Mouse (Mus musculus) heart, embryonic 16.5 days (tissue): Measurements from ENCODE around the gene Cwc25. TPM values are rescaled to one million over a fixed set of nuclear protein-coding genes. Genes with fewer than 3 reads are reported as not detected.
A peak's percentile ranks its signal among the peaks of the same experiment; 100 is the strongest.

Experiments used
- ATAC-seq: fragments of 200-750 bp; cut with Nextera tagmentation; replicated peaks from 2 replicates; pipeline ENCODE4 v1.8.0; 2017; ENCODE audit warnings: moderate number of reproducible peaks; ENCODE audit not compliant: insufficient read depth, low FRiP score; ENCODE audit errors: extremely low read depth
- H3K27ac ChIP-seq: fragments of 300-500 bp; sonication (generic); 2 replicates; pipeline ENCODE4 v1.5.1; 2014; ENCODE audit warnings: mild to moderate bottlenecking, low read length, control low read depth, moderate library complexity
- H3K27me3 ChIP-seq: fragments of 300-500 bp; sonication (generic); 2 replicates; pipeline ENCODE4 v1.6.1; 2014; ENCODE audit warnings: low read length, mixed read lengths; ENCODE audit not compliant: control insufficient read depth, insufficient read depth
- H3K36me3 ChIP-seq: fragments of 300-500 bp; sonication (generic); 2 replicates; pipeline ENCODE4 v1.6.1; 2014; ENCODE audit not compliant: control insufficient read depth, insufficient read depth
- H3K4me1 ChIP-seq: fragments of 300-500 bp; sonication (generic); 2 replicates; pipeline ENCODE4 v1.6.1; 2014; ENCODE audit warnings: low read length, mixed read lengths; ENCODE audit not compliant: control insufficient read depth, insufficient read depth
- H3K4me2 ChIP-seq: fragments of 300-500 bp; sonication (generic); 2 replicates; pipeline ENCODE4 v1.6.1; 2014; ENCODE audit warnings: low read depth, mild to moderate bottlenecking, control low read depth, low read length
- H3K4me3 ChIP-seq: fragments of 300-500 bp; sonication (generic); 2 replicates; pipeline ENCODE4 v1.5.1; 2014; ENCODE audit warnings: mild to moderate bottlenecking, control low read depth, low read length
- H3K9ac ChIP-seq: fragments of 300-500 bp; sonication (generic); 2 replicates; pipeline ENCODE4 v1.6.1; 2014; ENCODE audit warnings: low read length, control low read depth
- H3K9me3 ChIP-seq: fragments of 300-500 bp; sonication (generic); replicated peaks from 2 replicates; pipeline ENCODE4 v1.6.1; 2016; ENCODE audit warnings: low read length; ENCODE audit not compliant: control insufficient read depth
- WGBS: fragments of 180-500 bp; shearing (Covaris S2); extraction: QIAGEN DNeasy Blood & Tissue Kit; methylation state at CpG from one replicate; pipeline ENCODE4 v1.1.7; 2014; 5-methylcytosine and 5-hydroxymethylcytosine counted together
- polyA plus RNA-seq: library from polyadenylated mRNA; unstranded; fragments of >200 nt; fragmentation: Nextera tagmentation; extraction: Ambion mirVana; gene quantifications from 2 replicates; pipeline ENCODE4 v1.2.1, GENCODE M21; 2015

Cwc25 gene
- polyA plus RNA-seq, 1 experiment from 2014 or later, result 12.5 TPM

- Histone ChIP-seq H3K36me3 (peaks cover 15% of the 10 kb centered on the region), H3K27ac (peak within 1 kb of the TSS; percentile 97), H3K4me2 (peak within 1 kb of the TSS; percentile 85), H3K9me3 (0 out of 2 replicates have a peak, but pooled peaks cover under 1% of the 10 kb centered on the region), H3K4me3 (peak within 1 kb of the TSS; percentile 85), H3K4me1 (peaks cover 20% of the 10 kb centered on the region), H3K9ac (peak within 1 kb of the TSS; percentile 92), H3K27me3 (no peaks in the 10 kb centered on the region)
- peak; percentile 30 for ATAC-seq
- 1% methylated on average over 58 of the region's 63 CpGs for WGBS
Measured at GRCm38 (mm10) chr11:97744063-97744717, 22.2 kb downstream of the Cwc25 start, which contains the start of gene Pip4k2b. Gene Pip4k2b, minus strand, starts transcription at chr11:97744704.

GRCm38 (mm10) chr11:97743423-97743822, 22.9 kb downstream of the Cwc25 start:
- H3K4me2 ChIP-seq, result peak overlapping the region; percentile 85
- peaks cover 20% of the 10 kb centered on the region for H3K4me1 ChIP-seq
- peaks cover 15% of the 10 kb centered on the region for H3K36me3 ChIP-seq
- 0 out of 2 replicates have a peak, but pooled peaks cover 2% of the 10 kb centered on the region for H3K9me3 ChIP-seq
- ATAC-seq, result no peak
- peak overlapping the region; percentile 85 for H3K4me3 ChIP-seq
- H3K27me3 ChIP-seq, result no peaks in the 10 kb centered on the region
- 29% methylated on average over 9 of the region's 9 CpGs for WGBS
- H3K9ac ChIP-seq, result peak overlapping the region; percentile 89
- H3K27ac ChIP-seq, result no peak overlapping the region

- H3K36me3 ChIP-seq, result peaks cover 7% of the 10 kb centered on the region
- no peak for ATAC-seq
- WGBS, result 80% methylated on average over 9 of the region's 9 CpGs
- 0 out of 2 replicates have a peak, but pooled peaks cover 2% of the 10 kb centered on the region for H3K9me3 ChIP-seq
- no peak overlapping the region; the same call in 1 of the 2 replicates for H3K4me3 ChIP-seq
- no peak overlapping the region for H3K27ac ChIP-seq
- peak overlapping the region; percentile 85; the same call in 1 of the 2 replicates for H3K4me2 ChIP-seq
- H3K27me3 ChIP-seq, result no peaks in the 10 kb centered on the region
- no peak overlapping the region for H3K9ac ChIP-seq
- H3K4me1 ChIP-seq, result peaks cover 20% of the 10 kb centered on the region
Measured at GRCm38 (mm10) chr11:97742591-97742990, 23.8 kb downstream of the Cwc25 start.

- H3K27me3 ChIP-seq, result no peaks in the 10 kb centered on the region
- H3K9ac ChIP-seq, result no peak overlapping the region
- peaks cover 4% of the 10 kb centered on the region for H3K36me3 ChIP-seq
- 87% methylated on average over 5 of the region's 5 CpGs for WGBS
- no peak for ATAC-seq
- H3K4me3 ChIP-seq, result no peak overlapping the region
- H3K9me3 ChIP-seq, result 0 out of 2 replicates have a peak, but pooled peaks cover 2% of the 10 kb centered on the region
- H3K4me2 ChIP-seq, result no peak overlapping the region
- no peak overlapping the region for H3K27ac ChIP-seq
- H3K4me1 ChIP-seq, result peaks cover 20% of the 10 kb centered on the region
Measured at GRCm38 (mm10) chr11:97742157-97742556, 24.2 kb downstream of the Cwc25 start.

GRCm38 (mm10) chr11:97740190-97740589, 26.2 kb downstream of the Cwc25 start:
- no peak for ATAC-seq
- no peaks in the 10 kb centered on the region for H3K27me3 ChIP-seq
- H3K4me2 ChIP-seq, result no peak overlapping the region
- no peaks in the 10 kb centered on the region for H3K36me3 ChIP-seq
- H3K9me3 ChIP-seq, result 0 out of 2 replicates have a peak, but pooled peaks cover 2% of the 10 kb centered on the region
- H3K9ac ChIP-seq, result no peak overlapping the region
- H3K27ac ChIP-seq, result peak overlapping the region; percentile 2; the same call in 1 of the 2 replicates
- H3K4me3 ChIP-seq, result no peak overlapping the region
- peaks cover 18% of the 10 kb centered on the region for H3K4me1 ChIP-seq
- WGBS, result 52% methylated on average over 7 of the region's 7 CpGs

GRCm38 (mm10) chr11:97739155-97739554, 27.2 kb downstream of the Cwc25 start:
- H3K4me1 ChIP-seq, result peaks cover 18% of the 10 kb centered on the region
- H3K9me3 ChIP-seq, result 0 out of 2 replicates have a peak, but pooled peaks cover 2% of the 10 kb centered on the region
- H3K27ac ChIP-seq, result no peak overlapping the region
- H3K27me3 ChIP-seq, result no peaks in the 10 kb centered on the region
- WGBS, result 92% methylated on average over 3 of the region's 3 CpGs
- no peak overlapping the region for H3K4me3 ChIP-seq
- no peak overlapping the region for H3K4me2 ChIP-seq
- H3K9ac ChIP-seq, result no peak overlapping the region
- H3K36me3 ChIP-seq, result no peaks in the 10 kb centered on the region
- ATAC-seq, result no peak

- no peak overlapping the region for H3K4me3 ChIP-seq
- no peak overlapping the region for H3K27ac ChIP-seq
- no peak overlapping the region for H3K9ac ChIP-seq
- H3K9me3 ChIP-seq, result 0 out of 2 replicates have a peak, but pooled peaks cover 2% of the 10 kb centered on the region
- 61% methylated on average over 6 of the region's 6 CpGs for WGBS
- H3K4me2 ChIP-seq, result no peak overlapping the region
- no peak for ATAC-seq
- H3K4me1 ChIP-seq, result peaks cover 15% of the 10 kb centered on the region
- H3K36me3 ChIP-seq, result no peaks in the 10 kb centered on the region
- no peaks in the 10 kb centered on the region for H3K27me3 ChIP-seq
Measured at GRCm38 (mm10) chr11:97738703-97739102, 27.7 kb downstream of the Cwc25 start.

GRCm38 (mm10) chr11:97737600-97737999, 28.8 kb downstream of the Cwc25 start:
- H3K4me2 ChIP-seq, result no peak overlapping the region
- WGBS, result 74% methylated on average over 4 of the region's 4 CpGs
- H3K9ac ChIP-seq, result no peak overlapping the region
- H3K36me3 ChIP-seq, result no peaks in the 10 kb centered on the region
- ATAC-seq, result no peak
- no peak overlapping the region for H3K27ac ChIP-seq
- 0 out of 2 replicates have a peak, but pooled peaks cover 2% of the 10 kb centered on the region for H3K9me3 ChIP-seq
- no peaks in the 10 kb centered on the region for H3K27me3 ChIP-seq
- peaks cover 4% of the 10 kb centered on the region for H3K4me1 ChIP-seq
- H3K4me3 ChIP-seq, result no peak overlapping the region

GRCm38 (mm10) chr11:97736645-97737044, 29.7 kb downstream of the Cwc25 start:
- Histone ChIP-seq H3K4me2 (no peak overlapping the region), H3K4me3 (no peak overlapping the region), H3K4me1 (no peaks in the 10 kb centered on the region; the same call in 1 of the 2 replicates), H3K9ac (no peak overlapping the region), H3K27me3 (no peaks in the 10 kb centered on the region), H3K36me3 (peaks cover 5% of the 10 kb centered on the region), H3K9me3 (0 out of 2 replicates have a peak, but pooled peaks cover 2% of the 10 kb centered on the region), H3K27ac (no peak overlapping the region)
- WGBS, result 85% methylated on average over 5 of the region's 5 CpGs
- ATAC-seq, result no peak
